Comparison of ENCODE assay signal across 8 mouse cellular contexts in genomic region chr14:55825216-55826051, GRCm38 (mm10). TPM values are rescaled to one million over a fixed set of nuclear protein-coding genes. Genes with fewer than 3 reads are reported as not detected.
DNase-seq lines count a peak whose midpoint lies in the region; ATAC-seq and TF ChIP-seq lines count a peak whose summit lies in the region.

No protein-coding gene starts in this region.

- H3K4me2 ChIP-seq in intestine, embryonic 15.5 days (replicated peaks), result peak overlapping the region; percentile 90

- no peaks in the 10 kb centered on the region; the same call in 1 of the 2 replicates for H3K9me3 ChIP-seq in intestine, embryonic 15.5 days

- DNase-seq in layer of hippocampus, postnatal 14 days (ENCODE audit: low spot score in 2 of 2), result peak; percentile 15 to 32
- no peak for DNase-seq in layer of hippocampus, adult 18-20 months (ENCODE audit: low spot score in 2 of 2)
- DNase-seq in brain, embryonic 14.5 days (ENCODE audit: low read depth), result peak; percentile 84
- peak; percentile 29 for DNase-seq in gastrocnemius, postnatal 10 days
- DNase-seq in lung, postnatal 4 days, result peak; percentile 50 to 66
- peak; percentile 17 for DNase-seq in urinary bladder, postnatal 25 days (ENCODE audit: low spot score)
- no peak for DNase-seq in frontal cortex, postnatal 36 days (ENCODE audit: low spot score in 2 of 2)

- TF ChIP-seq POLR2A in brain, embryonic 14.5 days (IDR thresholded peaks at IDR 0.05; ENCODE audit: borderline replicate concordance, extremely low read depth, insufficient read depth, insufficient read length, poor library complexity, severe bottlenecking), result no peak

- H3K9ac ChIP-seq in intestine, embryonic 15.5 days, result peak overlapping the region; percentile 71

- H3K27me3 ChIP-seq in intestine, embryonic 15.5 days (replicated peaks), result peaks cover 3% of the 10 kb centered on the region; the same call in 1 of the 2 replicates

- H3K36me3 ChIP-seq in intestine, embryonic 15.5 days, result 0 out of 2 replicates have a peak, but pooled peaks cover 3% of the 10 kb centered on the region

- H3K27ac ChIP-seq in intestine, embryonic 15.5 days, result peak overlapping the region; percentile 94

- no peak for ATAC-seq in intestine, embryonic 15.5 days

- peak overlapping the region; percentile 62 for H3K4me3 ChIP-seq in intestine, embryonic 15.5 days (replicated peaks)

- H3K4me1 ChIP-seq in intestine, embryonic 15.5 days (replicated peaks), result peaks cover 34% of the 10 kb centered on the region

- WGBS in intestine, embryonic 15.5 days, result 2% methylated on average over 20 of the region's 37 CpGs

- peak; percentile 8; the same call in 1 of the 2 replicates for TF ChIP-seq CTCF in brain, embryonic 14.5 days (IDR thresholded peaks at IDR 0.05; ENCODE audit: borderline replicate concordance, extremely low read depth, insufficient read depth, insufficient read length)

RNA-seq across cellular contexts. Expression of gene Nfatc4, which starts 2.5 kb away (rescaled TPM):
- 1 to 10 TPM; 3.5 to 4.0 TPM for total RNA-seq in layer of hippocampus, postnatal 14 days (2021)
- 1 to 10 TPM; 1.4 to 2.3 TPM for total RNA-seq in layer of hippocampus, adult 18-20 months (2021)
- 22.3 and 26.2 TPM in 2 replicates for polyA plus RNA-seq in brain, embryonic 14.5 days (2012; rRNA removed)
- total RNA-seq in gastrocnemius, postnatal 10 days (2021), result 10 to 100 TPM in 1 of 2 experiments, 1 to 10 TPM in 1; 9.3 to 14.8 TPM
- polyA plus RNA-seq in intestine, embryonic 15.5 days (2015; fragmentation: Nextera tagmentation; extraction: Ambion mirVana), result 25.7 and 26.3 TPM in 2 replicates

RNA-seq across cellular contexts. Expression of gene Nynrin, which starts 28.4 kb away (rescaled TPM):
- total RNA-seq in layer of hippocampus, postnatal 14 days (2021), result 10 to 100 TPM; 11.3 to 11.4 TPM
- 1 to 10 TPM; 7.0 to 8.0 TPM for total RNA-seq in layer of hippocampus, adult 18-20 months (2021)
- polyA plus RNA-seq in brain, embryonic 14.5 days (2012; rRNA removed), result 14.1 and 24.1 TPM in 2 replicates
- total RNA-seq in gastrocnemius, postnatal 10 days (2021), result 10 to 100 TPM in 1 of 2 experiments, 1 to 10 TPM in 1; 9.3 to 15.3 TPM
- polyA plus RNA-seq in intestine, embryonic 15.5 days (2015; fragmentation: Nextera tagmentation; extraction: Ambion mirVana), result 14.5 and 18.3 TPM in 2 replicates

RNA-seq across cellular contexts. Expression of gene Ripk3, which starts 36.8 kb away (rescaled TPM):
- total RNA-seq in layer of hippocampus, postnatal 14 days (2021), result under 1 TPM; 0.37 to 0.43 TPM
- total RNA-seq in layer of hippocampus, adult 18-20 months (2021), result 1 to 10 TPM in 1 of 2 experiments, under 1 TPM in 1; 0.52 to 1.1 TPM
- polyA plus RNA-seq in brain, embryonic 14.5 days (2012; rRNA removed), result 2.5 and 2.6 TPM in 2 replicates
- total RNA-seq in gastrocnemius, postnatal 10 days (2021), result 1 to 10 TPM; 3.9 to 4.2 TPM
- 45.2 and 45.6 TPM in 2 replicates for polyA plus RNA-seq in intestine, embryonic 15.5 days (2015; fragmentation: Nextera tagmentation; extraction: Ambion mirVana)

RNA-seq across cellular contexts. Expression of gene Adcy4, which starts 41.5 kb away (rescaled TPM):
- total RNA-seq in layer of hippocampus, postnatal 14 days (2021), result 1 to 10 TPM; 3.9 to 4.2 TPM
- 1 to 10 TPM; 3.1 to 4.4 TPM for total RNA-seq in layer of hippocampus, adult 18-20 months (2021)
- 3.5 and 7.8 TPM in 2 replicates for polyA plus RNA-seq in brain, embryonic 14.5 days (2012; rRNA removed)
- total RNA-seq in gastrocnemius, postnatal 10 days (2021), result 1 to 10 TPM; 5.9 to 9.4 TPM
- polyA plus RNA-seq in intestine, embryonic 15.5 days (2015; fragmentation: Nextera tagmentation; extraction: Ambion mirVana), result 6.7 and 7.0 TPM in 2 replicates

RNA-seq across cellular contexts. Expression of gene Cbln3, which starts 58.8 kb away (rescaled TPM):
- total RNA-seq in layer of hippocampus, postnatal 14 days (2021), result under 1 TPM; 0.38 to 0.69 TPM
- total RNA-seq in layer of hippocampus, adult 18-20 months (2021), result under 1 TPM; 0.15 to 0.64 TPM
- 0.43 and 0.51 TPM in 2 replicates for polyA plus RNA-seq in brain, embryonic 14.5 days (2012; rRNA removed)
- total RNA-seq in gastrocnemius, postnatal 10 days (2021), result under 1 TPM; 0.16 to 0.29 TPM
- 0.18 and 0.29 TPM in 2 replicates for polyA plus RNA-seq in intestine, embryonic 15.5 days (2015; fragmentation: Nextera tagmentation; extraction: Ambion mirVana)

Comparison
In these comparisons a context has a peak if more than half of its experiments do, and no peak if none do; other contexts are left out.
1. DNase-seq: peak in layer of hippocampus, postnatal 14 days (2 of 2), brain, embryonic 14.5 days (single experiment), gastrocnemius, postnatal 10 days (single experiment), lung, postnatal 4 days (2 of 2) and urinary bladder, postnatal 25 days (single experiment); none in layer of hippocampus, adult 18-20 months (0 of 2) and frontal cortex, postnatal 36 days (0 of 2).